Mouse (Mus musculus): ENCODE results near the gene Myt1. TPM values are rescaled to one million over a fixed set of nuclear protein-coding genes. Genes with fewer than 3 reads are reported as not detected.

The Myt1 gene
- total and polyA plus RNA-seq, 2 experiments from 2014 or later: not detected

DNA sequence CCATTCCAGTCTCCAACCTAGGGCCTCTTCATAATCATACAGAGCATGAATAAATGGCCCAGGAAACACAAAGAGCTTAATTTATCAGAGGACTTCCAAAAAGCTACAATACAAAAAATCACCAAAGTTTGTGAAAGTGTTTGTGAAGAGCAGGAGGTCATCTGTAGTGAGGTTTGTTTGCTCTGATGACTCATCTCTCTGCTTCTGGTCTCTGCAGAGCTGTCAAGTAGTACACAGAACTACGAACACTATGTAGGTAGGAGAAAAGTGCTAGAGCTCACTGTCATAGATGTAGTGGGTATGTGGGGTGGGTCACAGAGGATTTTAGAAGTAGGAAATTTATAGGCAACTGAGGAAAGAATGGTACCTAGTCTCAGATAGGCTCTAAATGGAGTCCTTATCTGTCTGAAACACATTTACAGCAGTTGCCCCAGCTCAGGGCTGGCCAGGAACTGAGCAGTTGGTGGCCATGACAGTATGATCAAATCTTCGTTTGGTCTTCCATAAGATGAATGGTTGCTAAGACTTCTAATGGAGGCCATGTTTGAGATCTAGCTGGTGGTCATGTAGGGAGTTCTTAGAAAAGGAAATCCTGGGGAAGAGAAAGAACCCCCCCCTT lies 66.0 kb downstream of the Myt1 start:
- ATAC-seq (ENCODE audit: insufficient read depth, low read depth) (no peak), DNase-seq (ENCODE audit: low spot score) (no peak)
- no peaks in the 10 kb centered on the region for H3K4me1 ChIP-seq (ENCODE audit: control insufficient read depth, insufficient read depth)
- H3K4me2 ChIP-seq (ENCODE audit: low read depth, low read length): no peak overlapping the region
- no peak for TF ChIP-seq CTCF (IDR thresholded peaks at IDR 0.05; ENCODE audit: low read depth)
- no peak for TF ChIP-seq EP300 (IDR thresholded peaks at IDR 0.05; ENCODE audit: low read depth)
- no peaks in the 10 kb centered on the region for H3K9me3 ChIP-seq (replicated peaks; ENCODE audit: control insufficient read depth, low read length)
- no peak overlapping the region for H3K9ac ChIP-seq (replicated peaks; ENCODE audit: low read depth, low read length)
- no peaks in the 10 kb centered on the region for H3K36me3 ChIP-seq (replicated peaks; ENCODE audit: control insufficient read depth, insufficient read depth, low read length)
- no peak overlapping the region for H3K4me3 ChIP-seq (ENCODE audit: low read depth, low read length)
- 43% methylated on average over 2 of the region's 2 CpGs for WGBS
- H3K27me3 ChIP-seq (ENCODE audit: control insufficient read depth, insufficient read depth, low read length): no peaks in the 10 kb centered on the region
- H3K27ac ChIP-seq (ENCODE audit: low read depth): no peak overlapping the region

DNA sequence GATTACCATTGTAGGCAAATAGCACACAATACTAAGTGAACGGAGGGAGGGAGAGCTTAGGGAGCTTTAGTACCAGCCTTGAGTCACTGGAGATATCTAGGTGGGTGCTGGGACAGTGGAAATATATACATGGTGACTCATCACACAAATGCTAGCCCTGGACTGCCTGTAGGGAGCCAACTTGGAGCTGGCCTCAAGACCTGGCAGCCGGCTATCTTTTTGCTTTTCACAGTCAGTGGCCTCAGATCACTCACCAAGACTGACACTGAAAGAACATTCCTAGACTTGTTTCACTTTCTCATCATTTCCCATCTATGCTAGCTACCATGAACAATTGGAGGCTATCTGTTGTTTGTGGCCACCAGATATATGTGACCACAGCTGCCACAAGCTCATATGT lies 69.6 kb downstream of the Myt1 start:
- H3K4me1 ChIP-seq (ENCODE audit: control insufficient read depth, insufficient read depth): peaks cover 4% of the 10 kb centered on the region
- no peaks in the 10 kb centered on the region for H3K9me3 ChIP-seq (replicated peaks; ENCODE audit: control insufficient read depth, low read length)
- H3K4me3 ChIP-seq (ENCODE audit: low read depth, low read length): no peak overlapping the region
- ATAC-seq (ENCODE audit: insufficient read depth, low read depth) (no peak), DNase-seq (ENCODE audit: low spot score) (no peak)
- TF ChIP-seq EP300 (IDR thresholded peaks at IDR 0.05; ENCODE audit: low read depth) (no peak), CTCF (IDR thresholded peaks at IDR 0.05; ENCODE audit: low read depth) (no peak)
- no peaks in the 10 kb centered on the region for H3K27me3 ChIP-seq (ENCODE audit: control insufficient read depth, insufficient read depth, low read length)
- H3K27ac ChIP-seq (ENCODE audit: low read depth): no peak overlapping the region
- H3K36me3 ChIP-seq (replicated peaks; ENCODE audit: control insufficient read depth, insufficient read depth, low read length): no peaks in the 10 kb centered on the region
- no peak overlapping the region for H3K4me2 ChIP-seq (ENCODE audit: low read depth, low read length)
- 56% methylated on average over 2 of the region's 2 CpGs for WGBS
- no peak overlapping the region for H3K9ac ChIP-seq (replicated peaks; ENCODE audit: low read depth, low read length)

DNA sequence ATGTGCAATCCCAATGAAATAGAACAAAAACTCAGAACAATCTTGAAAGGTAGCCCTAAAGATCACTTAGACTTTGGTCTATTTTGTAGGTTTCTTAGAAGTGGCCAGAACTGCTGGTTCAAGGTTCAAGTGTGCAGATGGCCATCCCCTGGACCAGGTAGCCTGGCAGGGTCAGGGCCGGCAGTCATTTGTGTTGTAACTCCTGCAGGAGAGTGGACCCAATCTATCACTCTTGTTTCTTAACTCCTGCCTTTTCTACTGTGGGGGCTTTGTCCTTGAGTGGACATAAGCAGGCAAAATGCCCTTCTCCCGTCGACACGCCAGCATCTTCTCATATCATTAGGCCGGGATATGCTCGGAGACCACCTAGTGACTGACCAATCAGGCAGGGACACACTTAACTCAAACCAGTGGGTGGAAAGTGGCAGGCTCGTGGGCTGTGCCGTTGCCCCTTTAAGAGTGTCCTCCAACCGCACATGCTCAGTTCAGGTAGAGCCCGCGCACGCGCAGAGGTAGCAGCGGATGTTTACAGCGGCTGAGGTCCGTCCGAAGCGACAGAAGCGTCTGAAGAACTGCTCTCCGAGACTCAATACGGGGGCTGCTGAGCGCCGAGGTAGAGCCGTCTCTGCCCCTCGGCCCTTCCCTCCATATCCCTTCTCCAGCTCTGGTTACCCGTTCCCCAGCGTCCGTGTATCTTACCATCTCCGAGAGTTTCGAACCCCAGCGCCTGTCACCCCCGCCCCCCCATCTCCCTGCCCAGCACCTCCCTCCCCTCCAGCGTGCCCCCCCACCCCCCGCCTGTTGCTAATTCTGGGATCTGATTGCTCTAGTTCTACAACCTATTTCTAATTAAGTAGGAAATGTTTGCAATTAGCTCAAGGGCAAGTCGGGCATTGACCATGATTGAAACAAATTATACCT lies 74.5 kb downstream of the Myt1 start, which contains the start of gene Pcmtd2:
Gene Pcmtd2, plus strand, starts transcription at position 483 of the 921 bp plus-strand sequence.
- H3K9ac ChIP-seq (replicated peaks; ENCODE audit: low read depth, low read length): peak within 1 kb of the TSS; percentile 70
- peaks cover 4% of the 10 kb centered on the region for H3K4me1 ChIP-seq (ENCODE audit: control insufficient read depth, insufficient read depth)
- peak within 1 kb of the TSS; percentile 65 for H3K4me2 ChIP-seq (ENCODE audit: low read depth, low read length)
- peaks cover 15% of the 10 kb centered on the region for H3K36me3 ChIP-seq (replicated peaks; ENCODE audit: control insufficient read depth, insufficient read depth, low read length)
- under 1% methylated on average over 35 of the region's 35 CpGs for WGBS
- ATAC-seq (ENCODE audit: insufficient read depth, low read depth) (peak; percentile 99), DNase-seq (ENCODE audit: low spot score) (peak; percentile 94)
- TF ChIP-seq CTCF (IDR thresholded peaks at IDR 0.05; ENCODE audit: low read depth): no peak
- TF ChIP-seq EP300 (IDR thresholded peaks at IDR 0.05; ENCODE audit: low read depth): no peak
- H3K4me3 ChIP-seq (ENCODE audit: low read depth, low read length): peak within 1 kb of the TSS; percentile 71
- H3K27me3 ChIP-seq (ENCODE audit: control insufficient read depth, insufficient read depth, low read length): no peaks in the 10 kb centered on the region
- no peaks in the 10 kb centered on the region for H3K9me3 ChIP-seq (replicated peaks; ENCODE audit: control insufficient read depth, low read length)
- H3K27ac ChIP-seq (ENCODE audit: low read depth): peak within 1 kb of the TSS; percentile 93

DNA sequence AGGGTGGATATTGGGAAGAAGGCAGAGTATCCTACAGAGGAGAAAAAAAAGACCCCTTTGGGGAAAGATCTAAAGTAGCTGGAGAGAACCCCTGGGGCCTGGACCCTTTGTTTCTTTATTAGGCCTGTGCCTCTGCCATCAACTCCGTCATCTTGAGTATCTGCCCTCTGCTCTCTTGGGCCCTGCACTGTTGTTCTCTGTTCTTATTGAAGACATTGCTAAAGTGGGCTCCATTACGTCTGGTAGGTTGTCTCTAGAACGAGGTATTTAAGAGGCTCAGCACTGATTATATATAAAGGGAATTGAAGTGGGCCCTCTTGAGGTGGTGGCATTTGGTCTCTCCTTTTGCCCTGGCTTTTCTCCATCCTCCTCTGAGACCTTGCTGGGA lies 75.2 kb downstream of the Myt1 start:
- TF ChIP-seq EP300 (IDR thresholded peaks at IDR 0.05; ENCODE audit: low read depth): no peak
- no peak for TF ChIP-seq CTCF (IDR thresholded peaks at IDR 0.05; ENCODE audit: low read depth)
- DNase-seq (ENCODE audit: low spot score): peak; percentile 6
- H3K4me2 ChIP-seq (ENCODE audit: low read depth, low read length): peak overlapping the region; percentile 65
- H3K36me3 ChIP-seq (replicated peaks; ENCODE audit: control insufficient read depth, insufficient read depth, low read length): peaks cover 17% of the 10 kb centered on the region
- H3K9ac ChIP-seq (replicated peaks; ENCODE audit: low read depth, low read length): peak overlapping the region; percentile 70
- H3K27ac ChIP-seq (ENCODE audit: low read depth): peak overlapping the region; percentile 93
- peaks cover 4% of the 10 kb centered on the region for H3K4me1 ChIP-seq (ENCODE audit: control insufficient read depth, insufficient read depth)
- ATAC-seq (ENCODE audit: insufficient read depth, low read depth): no peak; the same call in 1 of the 2 replicates
- 2% methylated on average over 3 of the region's 3 CpGs for WGBS
- peak overlapping the region; percentile 71 for H3K4me3 ChIP-seq (ENCODE audit: low read depth, low read length)
- no peaks in the 10 kb centered on the region for H3K27me3 ChIP-seq (ENCODE audit: control insufficient read depth, insufficient read depth, low read length)
- H3K9me3 ChIP-seq (replicated peaks; ENCODE audit: control insufficient read depth, low read length): no peaks in the 10 kb centered on the region

DNA sequence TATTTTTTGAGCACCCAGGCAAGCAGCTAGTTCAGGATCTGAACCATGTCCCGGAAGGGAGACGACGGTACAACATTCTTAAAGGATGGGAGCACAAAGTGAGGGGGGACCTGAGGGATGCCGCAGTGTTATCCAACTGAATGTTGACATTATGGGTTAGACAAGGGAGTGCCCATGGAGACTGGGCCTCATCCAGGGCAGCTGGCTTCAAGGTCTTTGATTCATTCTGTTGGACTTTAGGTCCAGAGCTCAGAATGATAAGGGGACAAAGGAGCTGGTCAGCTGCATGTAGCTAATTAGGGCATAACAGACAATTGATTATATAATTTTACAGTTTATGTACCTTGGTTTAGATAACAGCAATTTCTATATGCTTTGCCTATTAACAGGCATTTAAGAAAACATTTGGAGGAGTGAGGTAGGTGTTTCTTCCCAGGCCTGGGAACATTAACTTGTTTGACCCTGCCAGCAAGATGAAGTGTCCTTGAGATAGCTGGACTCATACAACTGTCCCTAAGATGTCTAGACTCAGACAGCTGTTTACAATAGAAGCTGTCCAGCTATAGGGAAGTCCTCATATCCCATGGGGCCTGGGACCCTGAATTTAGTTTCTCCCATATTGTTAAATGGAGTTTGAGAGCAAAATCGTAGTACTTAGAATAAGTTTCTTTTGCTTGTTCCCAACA lies 82.7 kb downstream of the Myt1 start:
- no peaks in the 10 kb centered on the region for H3K27me3 ChIP-seq (ENCODE audit: control insufficient read depth, insufficient read depth, low read length)
- 82% methylated on average over 5 of the region's 5 CpGs for whole genome bisulfite sequencing
- no peak overlapping the region for H3K4me2 ChIP-seq (ENCODE audit: low read depth, low read length)
- H3K36me3 ChIP-seq (replicated peaks; ENCODE audit: control insufficient read depth, insufficient read depth, low read length): peaks cover 55% of the 10 kb centered on the region
- TF ChIP-seq CTCF (IDR thresholded peaks at IDR 0.05; ENCODE audit: low read depth) (no peak), EP300 (IDR thresholded peaks at IDR 0.05; ENCODE audit: low read depth) (no peak)
- H3K4me1 ChIP-seq (ENCODE audit: control insufficient read depth, insufficient read depth): no peaks in the 10 kb centered on the region
- H3K4me3 ChIP-seq (ENCODE audit: low read depth, low read length): no peak overlapping the region
- no peak overlapping the region for H3K9ac ChIP-seq (replicated peaks; ENCODE audit: low read depth, low read length)
- no peak for ATAC-seq (ENCODE audit: insufficient read depth, low read depth)
- no peaks in the 10 kb centered on the region for H3K9me3 ChIP-seq (replicated peaks; ENCODE audit: control insufficient read depth, low read length)
- H3K27ac ChIP-seq (ENCODE audit: low read depth): no peak overlapping the region
- DNase-seq (ENCODE audit: low spot score): no peak

Data from heart, postnatal 0 days (tissue).